Mouse (Mus musculus): Measurements from ENCODE around the gene Rbfox3. TPM values are rescaled to one million over a fixed set of nuclear protein-coding genes. Genes with fewer than 3 reads are reported as not detected.

Gene Rbfox3
- polyA plus RNA-seq, 1 experiment from 2014 or later = 3.9 TPM

GRCm38 (mm10) chr11:118550773-118551520 is 360.4 kb downstream of the Rbfox3 start:
- Histone ChIP-seq H3K4me3 (no peak overlapping the region), H3K9me3 (no peaks in the 10 kb centered on the region), H3K4me1 (0 out of 2 replicates have a peak, but pooled peaks cover 5% of the 10 kb centered on the region), H3K4me2 (replicated peaks) (no peak overlapping the region), H3K27ac (no peak overlapping the region), H3K36me3 (no peaks in the 10 kb centered on the region), H3K27me3 (peaks cover 17% of the 10 kb centered on the region), H3K9ac (no peak overlapping the region)
- 26% methylated on average over 17 of the region's 17 CpGs for WGBS
- ATAC-seq (ENCODE audit: insufficient number of reproducible peaks, insufficient read depth, low FRiP score, low TSS enrichment) = no peak

GRCm38 (mm10) chr11:118548242-118548641 is 363.2 kb downstream of the Rbfox3 start:
- Histone ChIP-seq H3K4me1 (0 out of 2 replicates have a peak, but pooled peaks cover 5% of the 10 kb centered on the region), H3K27ac (no peak overlapping the region), H3K27me3 (peaks cover 7% of the 10 kb centered on the region; the same call in 1 of the 2 replicates), H3K4me2 (replicated peaks) (no peak overlapping the region), H3K4me3 (no peak overlapping the region), H3K9me3 (no peaks in the 10 kb centered on the region), H3K36me3 (no peaks in the 10 kb centered on the region), H3K9ac (no peak overlapping the region)
- WGBS = 85% methylated on average over 9 of the region's 9 CpGs
- ATAC-seq (ENCODE audit: insufficient number of reproducible peaks, insufficient read depth, low FRiP score, low TSS enrichment) = no peak

GRCm38 (mm10) chr11:118546269-118546668 is 365.1 kb downstream of the Rbfox3 start:
- no peaks in the 10 kb centered on the region for H3K9me3 ChIP-seq
- H3K4me2 ChIP-seq (replicated peaks) = no peak overlapping the region
- H3K27ac ChIP-seq = no peak overlapping the region
- no peaks in the 10 kb centered on the region for H3K4me1 ChIP-seq
- no peak overlapping the region for H3K4me3 ChIP-seq
- ATAC-seq (ENCODE audit: insufficient number of reproducible peaks, insufficient read depth, low FRiP score, low TSS enrichment) = no peak
- WGBS = 76% methylated on average over 8 of the region's 8 CpGs
- H3K27me3 ChIP-seq = 0 out of 2 replicates have a peak, but pooled peaks cover 3% of the 10 kb centered on the region
- H3K36me3 ChIP-seq = no peaks in the 10 kb centered on the region
- no peak overlapping the region; the same call in 1 of the 2 replicates for H3K9ac ChIP-seq

GRCm38 (mm10) chr11:118545690-118546089 is 365.7 kb downstream of the Rbfox3 start:
- Histone ChIP-seq H3K4me1 (no peaks in the 10 kb centered on the region), H3K4me2 (replicated peaks) (no peak overlapping the region), H3K36me3 (no peaks in the 10 kb centered on the region), H3K4me3 (no peak overlapping the region), H3K27me3 (0 out of 2 replicates have a peak, but pooled peaks cover 3% of the 10 kb centered on the region), H3K9me3 (no peaks in the 10 kb centered on the region), H3K27ac (no peak overlapping the region), H3K9ac (no peak overlapping the region)
- 29% methylated on average over 4 of the region's 4 CpGs for WGBS
- ATAC-seq (ENCODE audit: insufficient number of reproducible peaks, insufficient read depth, low FRiP score, low TSS enrichment) = no peak

GRCm38 (mm10) chr11:118544564-118544963 is 366.8 kb downstream of the Rbfox3 start:
- H3K9me3 ChIP-seq = no peaks in the 10 kb centered on the region
- no peaks in the 10 kb centered on the region for H3K27me3 ChIP-seq
- ATAC-seq (ENCODE audit: insufficient number of reproducible peaks, insufficient read depth, low FRiP score, low TSS enrichment) = no peak
- H3K4me3 ChIP-seq = no peak overlapping the region
- H3K4me1 ChIP-seq = no peaks in the 10 kb centered on the region
- no peak overlapping the region for H3K9ac ChIP-seq
- 80% methylated on average over 6 of the region's 6 CpGs for WGBS
- H3K27ac ChIP-seq = no peak overlapping the region
- no peak overlapping the region for H3K4me2 ChIP-seq (replicated peaks)
- H3K36me3 ChIP-seq = no peaks in the 10 kb centered on the region

- no peaks in the 10 kb centered on the region for H3K9me3 ChIP-seq
- no peak for ATAC-seq (ENCODE audit: insufficient number of reproducible peaks, insufficient read depth, low FRiP score, low TSS enrichment)
- no peak overlapping the region for H3K4me2 ChIP-seq (replicated peaks)
- H3K27ac ChIP-seq = no peak overlapping the region
- H3K4me3 ChIP-seq = no peak overlapping the region
- no peak overlapping the region for H3K9ac ChIP-seq
- 74% methylated on average over 7 of the region's 7 CpGs for WGBS
- no peaks in the 10 kb centered on the region for H3K4me1 ChIP-seq
- no peaks in the 10 kb centered on the region for H3K36me3 ChIP-seq
- no peaks in the 10 kb centered on the region for H3K27me3 ChIP-seq
Observed at GRCm38 (mm10) chr11:118542906-118543305, 368.5 kb downstream of the Rbfox3 start.

- no peaks in the 10 kb centered on the region for H3K4me1 ChIP-seq
- no peak overlapping the region for H3K9ac ChIP-seq
- WGBS = 43% methylated on average over 12 of the region's 12 CpGs
- no peaks in the 10 kb centered on the region for H3K36me3 ChIP-seq
- no peaks in the 10 kb centered on the region for H3K9me3 ChIP-seq
- no peak for ATAC-seq (ENCODE audit: insufficient number of reproducible peaks, insufficient read depth, low FRiP score, low TSS enrichment)
- no peak overlapping the region for H3K4me2 ChIP-seq (replicated peaks)
- H3K4me3 ChIP-seq = no peak overlapping the region
- H3K27me3 ChIP-seq = no peaks in the 10 kb centered on the region
- no peak overlapping the region for H3K27ac ChIP-seq
Observed at GRCm38 (mm10) chr11:118540411-118541026, 370.9 kb downstream of the Rbfox3 start.

- Histone ChIP-seq H3K4me1 (peaks cover 4% of the 10 kb centered on the region; the same call in 1 of the 2 replicates), H3K4me3 (no peak overlapping the region), H3K9me3 (no peaks in the 10 kb centered on the region), H3K27ac (no peak overlapping the region), H3K27me3 (no peaks in the 10 kb centered on the region), H3K4me2 (replicated peaks) (no peak overlapping the region), H3K9ac (no peak overlapping the region), H3K36me3 (no peaks in the 10 kb centered on the region)
- ATAC-seq (ENCODE audit: insufficient number of reproducible peaks, insufficient read depth, low FRiP score, low TSS enrichment) = no peak
- 84% methylated on average over 11 of the region's 11 CpGs for WGBS
Observed at GRCm38 (mm10) chr11:118538008-118538407, 373.4 kb downstream of the Rbfox3 start.

GRCm38 (mm10) chr11:118534382-118535092 is 376.9 kb downstream of the Rbfox3 start:
- 27% methylated on average over 18 of the region's 18 CpGs for whole genome bisulfite sequencing

GRCm38 (mm10) chr11:118530313-118530712 is 381.1 kb downstream of the Rbfox3 start:
- Histone ChIP-seq H3K27me3 (no peaks in the 10 kb centered on the region), H3K9me3 (no peaks in the 10 kb centered on the region), H3K4me1 (peaks cover 8% of the 10 kb centered on the region; the same call in 1 of the 2 replicates), H3K27ac (no peak overlapping the region), H3K4me2 (replicated peaks) (no peak overlapping the region), H3K4me3 (no peak overlapping the region), H3K9ac (no peak overlapping the region), H3K36me3 (no peaks in the 10 kb centered on the region)
- ATAC-seq (ENCODE audit: insufficient number of reproducible peaks, insufficient read depth, low FRiP score, low TSS enrichment) = no peak
- 75% methylated on average over 8 of the region's 8 CpGs for WGBS

More at GRCm38 (mm10) chr11:118534382-118535092, 376.9 kb downstream of the Rbfox3 start:
- Histone ChIP-seq H3K27me3 (no peaks in the 10 kb centered on the region), H3K4me1 (peaks cover 8% of the 10 kb centered on the region; the same call in 1 of the 2 replicates), H3K36me3 (no peaks in the 10 kb centered on the region), H3K27ac (no peak overlapping the region), H3K9ac (no peak overlapping the region), H3K4me3 (no peak overlapping the region), H3K9me3 (no peaks in the 10 kb centered on the region), H3K4me2 (replicated peaks) (no peak overlapping the region)
- ATAC-seq (ENCODE audit: insufficient number of reproducible peaks, insufficient read depth, low FRiP score, low TSS enrichment) = no peak

- no peak overlapping the region for H3K4me3 ChIP-seq
- WGBS = 88% methylated on average over 9 of the region's 9 CpGs
- no peaks in the 10 kb centered on the region for H3K9me3 ChIP-seq
- no peaks in the 10 kb centered on the region for H3K36me3 ChIP-seq
- peaks cover 4% of the 10 kb centered on the region; the same call in 1 of the 2 replicates for H3K4me1 ChIP-seq
- no peak overlapping the region for H3K27ac ChIP-seq
- no peaks in the 10 kb centered on the region for H3K27me3 ChIP-seq
- H3K4me2 ChIP-seq (replicated peaks) = no peak overlapping the region
- no peak overlapping the region for H3K9ac ChIP-seq
- no peak for ATAC-seq (ENCODE audit: insufficient number of reproducible peaks, insufficient read depth, low FRiP score, low TSS enrichment)
Observed at GRCm38 (mm10) chr11:118528761-118529160, 382.6 kb downstream of the Rbfox3 start.
